In genomic region chr2:57350615-57351014, GRCm38 (mm10) we compare ENCODE assay signal across 9 mouse cellular contexts.
DNase-seq lines count a peak whose midpoint lies in the region; ATAC-seq and TF ChIP-seq lines count a peak whose summit lies in the region.
"Had no signal": no experiment of that assay in that cellular context is flagged by ENCODE, and none has a peak within 500 bp of the region (broad histone marks: within the 10 kb centered on the region; RNA-seq: fewer than 3 reads in every experiment).

No protein-coding gene starts in this region.

- peak; percentile 59 for DNase-seq in c-Kit-positive CD71-positive TER-119-positive erythroid progenitor cells, embryonic 14.5 days (ENCODE audit: low spot score)
- DNase-seq in heart, postnatal 0 days (ENCODE audit: low spot score): peak; percentile 22
- no peak for DNase-seq in frontal cortex, postnatal 14 days (ENCODE audit: low spot score in 2 of 2)
- DNase-seq in adipocyte (ENCODE audit: low spot score): no peak
- DNase-seq in embryo, embryonic 10.5 days (ENCODE audit: low spot score): no peak
- DNase-seq: gastrocnemius, postnatal 36 days had no signal

- H3K4me1 ChIP-seq in intestine, embryonic 15.5 days (replicated peaks): no peaks in the 10 kb centered on the region
- H3K4me1 ChIP-seq in intestine, postnatal 0 days (replicated peaks; ENCODE audit: control insufficient read depth, insufficient read depth, low read length): no peaks in the 10 kb centered on the region
- H3K4me1 ChIP-seq in heart, postnatal 0 days (ENCODE audit: control insufficient read depth, insufficient read depth): peaks cover 10% of the 10 kb centered on the region; the same call in 1 of the 2 replicates

- H3K9ac ChIP-seq in intestine, embryonic 15.5 days: no peak overlapping the region
- H3K9ac ChIP-seq in intestine, postnatal 0 days (ENCODE audit: low read depth, low read length): no peak overlapping the region
- H3K9ac ChIP-seq in heart, postnatal 0 days (replicated peaks; ENCODE audit: low read depth, low read length): no peak overlapping the region

- H3K4me3 ChIP-seq in intestine, embryonic 15.5 days (replicated peaks): no peak overlapping the region
- no peak overlapping the region for H3K4me3 ChIP-seq in intestine, postnatal 0 days (ENCODE audit: low read depth, low read length)
- no peak overlapping the region for H3K4me3 ChIP-seq in heart, postnatal 0 days (ENCODE audit: low read depth, low read length)

- no peak overlapping the region for H3K4me2 ChIP-seq in intestine, embryonic 15.5 days (replicated peaks)
- no peak overlapping the region for H3K4me2 ChIP-seq in intestine, postnatal 0 days (replicated peaks; ENCODE audit: low read depth)
- H3K4me2 ChIP-seq in heart, postnatal 0 days (ENCODE audit: low read depth, low read length): peak overlapping the region; percentile 47

- no peak for TF ChIP-seq EP300 in heart, postnatal 0 days (IDR thresholded peaks at IDR 0.05; ENCODE audit: low read depth)

- H3K27ac ChIP-seq in intestine, embryonic 15.5 days: no peak overlapping the region
- H3K27ac ChIP-seq in intestine, postnatal 0 days (ENCODE audit: low read depth, low read length): no peak overlapping the region
- no peak overlapping the region for H3K27ac ChIP-seq in heart, postnatal 0 days (ENCODE audit: low read depth)

- WGBS in intestine, embryonic 15.5 days: 54% methylated on average over 9 of the region's 9 CpGs
- WGBS in intestine, postnatal 0 days: 35% methylated on average over 9 of the region's 9 CpGs
- WGBS in heart, postnatal 0 days: 26% methylated on average over 9 of the region's 9 CpGs

- ATAC-seq in intestine, embryonic 15.5 days: peak; percentile 58
- ATAC-seq in intestine, postnatal 0 days: no peak
- ATAC-seq in heart, postnatal 0 days (ENCODE audit: insufficient read depth, low read depth): no peak
- peak; percentile 97 for ATAC-seq in megakaryocyte progenitor cell, adult 5-6 weeks (replicated peaks; ENCODE audit: poor library complexity)

- no peaks in the 10 kb centered on the region for H3K27me3 ChIP-seq in intestine, embryonic 15.5 days (replicated peaks)
- no peaks in the 10 kb centered on the region for H3K27me3 ChIP-seq in intestine, postnatal 0 days (replicated peaks; ENCODE audit: control insufficient read depth, insufficient read depth, low read length)
- no peaks in the 10 kb centered on the region for H3K27me3 ChIP-seq in heart, postnatal 0 days (ENCODE audit: control insufficient read depth, insufficient read depth, low read length)

- H3K36me3 ChIP-seq in intestine, embryonic 15.5 days: no peaks in the 10 kb centered on the region
- H3K36me3 ChIP-seq in intestine, postnatal 0 days (ENCODE audit: control insufficient read depth, insufficient read depth): no peaks in the 10 kb centered on the region
- no peaks in the 10 kb centered on the region for H3K36me3 ChIP-seq in heart, postnatal 0 days (replicated peaks; ENCODE audit: control insufficient read depth, insufficient read depth, low read length)

- H3K9me3 ChIP-seq in intestine, embryonic 15.5 days: no peaks in the 10 kb centered on the region
- no peaks in the 10 kb centered on the region for H3K9me3 ChIP-seq in intestine, postnatal 0 days (ENCODE audit: control insufficient read depth)
- no peaks in the 10 kb centered on the region for H3K9me3 ChIP-seq in heart, postnatal 0 days (replicated peaks; ENCODE audit: control insufficient read depth, low read length)

- no peak for TF ChIP-seq CTCF in intestine, postnatal 0 days (IDR thresholded peaks at IDR 0.05; ENCODE audit: low read depth)
- no peak for TF ChIP-seq CTCF in heart, postnatal 0 days (IDR thresholded peaks at IDR 0.05; ENCODE audit: low read depth)

Comparison
In these comparisons a context has a peak if more than half of its experiments do, and no peak if none do; other contexts are left out.
1. ATAC-seq: peak in intestine, embryonic 15.5 days (single experiment) and megakaryocyte progenitor cell, adult 5-6 weeks (single experiment); none in intestine, postnatal 0 days (single experiment) and heart, postnatal 0 days (single experiment).
2. DNase-seq: peak in c-Kit-positive CD71-positive TER-119-positive erythroid progenitor cells, embryonic 14.5 days (single experiment) and heart, postnatal 0 days (single experiment); none in frontal cortex, postnatal 14 days (0 of 2), adipocyte (single experiment) and embryo, embryonic 10.5 days (single experiment).